Mouse (Mus musculus): Measurements from ENCODE around the gene Card10. TPM values are rescaled to one million over a fixed set of nuclear protein-coding genes. Genes with fewer than 3 reads are reported as not detected.
A peak's percentile ranks its signal among the peaks of the same experiment; 100 is the strongest.

The Card10 gene
- polyA plus RNA-seq, 1 experiment from 2014 or later: 10.6 TPM

DNA sequence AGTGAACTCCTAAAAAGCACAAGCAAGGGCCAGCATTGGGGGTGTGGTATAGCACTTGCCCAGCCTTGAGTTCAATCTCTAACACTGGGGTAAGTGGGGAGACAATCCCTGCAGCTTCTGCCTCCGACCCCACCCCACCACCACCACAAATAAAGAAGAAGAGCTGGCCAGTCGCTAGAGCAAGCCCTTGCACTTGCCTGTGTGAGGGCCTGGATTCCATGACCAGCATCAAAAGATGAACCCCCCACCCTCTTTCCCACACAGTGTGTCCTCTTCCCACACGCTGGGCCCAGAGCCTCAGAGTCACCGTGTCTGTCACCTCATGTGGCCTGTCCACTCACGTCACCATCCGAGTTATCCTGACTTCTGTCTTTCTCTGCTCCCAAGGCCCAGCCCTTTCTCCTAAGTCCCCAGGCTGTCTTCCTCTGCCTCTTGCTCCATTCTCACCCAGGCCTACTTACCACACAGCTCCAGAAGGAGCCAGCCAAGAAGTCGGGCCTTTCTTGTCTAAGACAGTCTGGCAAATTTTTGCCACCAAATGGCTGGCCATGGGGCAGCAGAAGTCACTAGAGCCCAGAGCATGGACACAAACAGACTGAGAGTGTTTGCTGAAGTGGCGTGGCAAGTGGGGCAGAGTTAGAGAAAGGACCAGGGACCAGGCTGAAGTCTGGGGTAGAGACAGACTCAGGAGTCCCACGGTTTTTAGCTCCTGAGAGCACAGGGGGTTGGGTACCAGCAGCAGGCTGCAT, 32.4 kb downstream of the Card10 start:
- H3K4me3 ChIP-seq (ENCODE audit: low read length): peak overlapping the region; percentile 36
- H3K27ac ChIP-seq (ENCODE audit: low read length): peak overlapping the region; percentile 1
- H3K4me2 ChIP-seq (replicated peaks; ENCODE audit: low read depth, low read length): peak overlapping the region; percentile 49
- peak overlapping the region; percentile 50; the same call in 1 of the 2 replicates for H3K9ac ChIP-seq (replicated peaks; ENCODE audit: low read length)
- peaks cover 8% of the 10 kb centered on the region for H3K36me3 ChIP-seq (ENCODE audit: insufficient read depth, low read length)
- peaks cover 4% of the 10 kb centered on the region; the same call in 1 of the 2 replicates for H3K9me3 ChIP-seq (ENCODE audit: low read length)
- H3K27me3 ChIP-seq (ENCODE audit: insufficient read depth, low read length): no peaks in the 10 kb centered on the region
- no peak for ATAC-seq (ENCODE audit: low FRiP score, low TSS enrichment)
- H3K4me1 ChIP-seq (ENCODE audit: insufficient read depth, low read length): peaks cover 18% of the 10 kb centered on the region
- WGBS: 49% methylated on average over 9 of the region's 9 CpGs

DNA sequence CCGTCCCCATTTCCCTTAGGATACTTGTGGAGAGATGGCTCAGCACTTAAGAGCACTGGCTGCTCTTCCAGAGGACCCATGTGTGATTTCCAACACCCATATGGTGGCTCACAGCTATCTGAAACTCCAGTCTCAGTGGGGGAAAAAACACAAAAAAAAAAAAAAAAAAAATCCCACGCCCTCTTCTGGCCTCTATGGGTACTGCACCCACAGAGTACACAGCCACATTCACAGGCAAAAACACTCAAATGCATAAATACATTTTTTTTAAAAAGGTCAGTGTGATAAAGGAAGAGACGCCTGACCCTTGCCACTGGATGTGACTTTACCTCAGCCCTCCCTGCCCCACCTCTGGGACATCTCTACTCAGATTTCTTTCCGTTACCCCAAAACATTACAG, 33.8 kb downstream of the Card10 start:
- no peak overlapping the region for H3K4me2 ChIP-seq (replicated peaks; ENCODE audit: low read depth, low read length)
- peaks cover 18% of the 10 kb centered on the region for H3K4me1 ChIP-seq (ENCODE audit: insufficient read depth, low read length)
- no peak overlapping the region for H3K4me3 ChIP-seq (ENCODE audit: low read length)
- H3K9me3 ChIP-seq (ENCODE audit: low read length): peaks cover 4% of the 10 kb centered on the region; the same call in 1 of the 2 replicates
- H3K27ac ChIP-seq (ENCODE audit: low read length): no peak overlapping the region
- WGBS: 93% methylated on average over 4 of the region's 4 CpGs
- 0 out of 2 replicates have a peak, but pooled peaks cover 4% of the 10 kb centered on the region for H3K36me3 ChIP-seq (ENCODE audit: insufficient read depth, low read length)
- no peak overlapping the region for H3K9ac ChIP-seq (replicated peaks; ENCODE audit: low read length)
- H3K27me3 ChIP-seq (ENCODE audit: insufficient read depth, low read length): no peaks in the 10 kb centered on the region
- ATAC-seq (ENCODE audit: low FRiP score, low TSS enrichment): no peak

DNA sequence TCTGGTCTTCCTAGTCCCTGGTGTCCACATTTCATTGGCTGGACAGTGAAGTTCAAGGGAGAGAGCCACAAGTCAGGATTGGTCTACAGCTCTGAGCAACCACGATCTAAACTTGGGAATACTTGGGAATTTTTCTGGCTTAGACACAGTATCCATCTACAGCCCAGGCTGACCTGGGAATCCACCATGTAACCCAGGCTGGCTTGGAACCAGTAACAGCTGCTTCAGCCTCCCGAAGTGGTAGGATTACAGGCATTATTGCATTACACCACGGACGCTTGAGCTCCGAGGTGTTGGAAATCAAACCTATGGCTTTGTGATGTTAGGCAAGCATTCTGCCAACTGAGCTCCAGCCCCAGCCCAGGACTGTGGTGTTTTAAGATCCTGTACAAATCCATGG, 39.1 kb downstream of the Card10 start:
- Histone ChIP-seq H3K27me3 (ENCODE audit: insufficient read depth, low read length) (no peaks in the 10 kb centered on the region), H3K9me3 (ENCODE audit: low read length) (no peaks in the 10 kb centered on the region; the same call in 1 of the 2 replicates), H3K9ac (replicated peaks; ENCODE audit: low read length) (no peak overlapping the region), H3K4me3 (ENCODE audit: low read length) (no peak overlapping the region), H3K36me3 (ENCODE audit: insufficient read depth, low read length) (no peaks in the 10 kb centered on the region), H3K4me1 (ENCODE audit: insufficient read depth, low read length) (no peaks in the 10 kb centered on the region), H3K27ac (ENCODE audit: low read length) (no peak overlapping the region), H3K4me2 (replicated peaks; ENCODE audit: low read depth, low read length) (no peak overlapping the region)
- no peak for ATAC-seq (ENCODE audit: low FRiP score, low TSS enrichment)
- 48% methylated on average over 5 of the region's 5 CpGs for WGBS

DNA sequence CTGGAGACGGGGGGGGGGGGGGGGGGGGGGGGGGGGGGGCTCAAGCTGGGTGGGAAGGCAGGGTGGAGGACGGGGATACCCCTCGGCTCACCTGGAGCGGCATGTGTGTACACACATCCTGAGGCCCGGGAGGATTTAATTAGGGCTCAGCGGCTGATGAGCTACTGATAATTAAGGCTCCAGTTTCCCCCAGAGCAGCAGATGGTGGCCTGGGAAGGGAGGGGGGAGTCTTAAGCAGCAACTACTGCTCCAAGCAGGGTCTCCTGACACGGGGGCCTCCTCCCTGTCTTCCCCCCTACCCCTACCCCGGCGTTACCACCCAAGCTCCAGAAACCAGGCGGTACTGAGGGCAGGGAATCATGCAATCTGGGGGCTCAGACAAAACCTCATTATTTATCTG, 39.6 kb downstream of the Card10 start:
- WGBS: 24% methylated on average over 9 of the region's 10 CpGs

DNA sequence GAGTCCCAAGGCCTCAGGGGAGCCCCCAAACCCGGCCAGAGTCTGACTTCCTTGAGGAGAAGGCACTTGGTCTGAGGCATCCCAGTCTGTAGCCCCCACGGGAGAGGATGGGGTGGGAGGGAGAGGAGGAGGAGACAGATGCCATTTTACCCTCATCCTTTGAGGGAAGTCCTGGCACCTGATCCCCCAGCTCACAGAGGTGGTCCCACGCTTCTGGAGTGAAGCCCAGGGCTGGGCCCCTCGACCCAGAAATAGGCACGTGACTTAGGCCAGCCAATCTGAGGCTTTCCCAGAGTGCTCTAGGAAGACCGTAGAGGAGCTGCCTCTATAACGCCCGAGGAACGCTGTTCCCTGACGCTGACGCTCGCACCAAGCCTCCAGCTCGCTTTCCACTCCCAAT, 41.7 kb downstream of the Card10 start:
- WGBS: 78% methylated on average over 13 of the region's 13 CpGs
- no peaks in the 10 kb centered on the region for H3K36me3 ChIP-seq (ENCODE audit: insufficient read depth, low read length)
- no peak overlapping the region for H3K4me3 ChIP-seq (ENCODE audit: low read length)
- H3K9me3 ChIP-seq (ENCODE audit: low read length): no peaks in the 10 kb centered on the region
- no peak overlapping the region for H3K27ac ChIP-seq (ENCODE audit: low read length)
- no peaks in the 10 kb centered on the region for H3K27me3 ChIP-seq (ENCODE audit: insufficient read depth, low read length)
- no peaks in the 10 kb centered on the region; the same call in 1 of the 2 replicates for H3K4me1 ChIP-seq (ENCODE audit: insufficient read depth, low read length)
- no peak for ATAC-seq (ENCODE audit: low FRiP score, low TSS enrichment)
- no peak overlapping the region for H3K9ac ChIP-seq (replicated peaks; ENCODE audit: low read length)
- no peak overlapping the region for H3K4me2 ChIP-seq (replicated peaks; ENCODE audit: low read depth, low read length)

More for the DNA sequence above, 39.6 kb downstream of the Card10 start:
- H3K9me3 ChIP-seq (ENCODE audit: low read length): no peaks in the 10 kb centered on the region
- no peaks in the 10 kb centered on the region for H3K27me3 ChIP-seq (ENCODE audit: insufficient read depth, low read length)
- H3K4me2 ChIP-seq (replicated peaks; ENCODE audit: low read depth, low read length): no peak overlapping the region
- no peak overlapping the region for H3K9ac ChIP-seq (replicated peaks; ENCODE audit: low read length)
- H3K36me3 ChIP-seq (ENCODE audit: insufficient read depth, low read length): no peaks in the 10 kb centered on the region
- no peak overlapping the region for H3K4me3 ChIP-seq (ENCODE audit: low read length)
- no peak overlapping the region for H3K27ac ChIP-seq (ENCODE audit: low read length)
- H3K4me1 ChIP-seq (ENCODE audit: insufficient read depth, low read length): no peaks in the 10 kb centered on the region
- ATAC-seq (ENCODE audit: low FRiP score, low TSS enrichment): no peak

DNA sequence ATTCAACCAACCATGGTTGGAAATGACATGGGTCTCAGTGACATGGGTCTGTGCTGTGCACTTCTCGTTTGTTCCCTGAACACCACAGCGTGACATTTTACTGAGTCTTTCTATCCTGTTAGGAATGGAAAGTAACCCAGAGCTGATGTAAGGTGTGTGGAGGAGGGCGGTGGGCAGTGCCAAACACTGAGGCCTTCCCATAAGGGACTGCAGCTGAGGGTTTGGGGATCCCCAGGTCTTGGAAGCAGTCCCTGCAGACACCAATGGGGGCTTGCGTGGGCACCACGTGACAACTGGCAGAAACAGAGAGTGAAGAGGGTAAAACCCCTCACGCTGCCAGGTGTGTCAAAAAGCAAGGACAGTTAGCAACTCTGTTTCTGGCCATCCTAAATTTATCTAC, 44.7 kb downstream of the Card10 start:
- no peak overlapping the region for H3K4me2 ChIP-seq (replicated peaks; ENCODE audit: low read depth, low read length)
- H3K4me3 ChIP-seq (ENCODE audit: low read length): no peak overlapping the region
- no peak for ATAC-seq (ENCODE audit: low FRiP score, low TSS enrichment)
- whole genome bisulfite sequencing: 86% methylated on average over 6 of the region's 6 CpGs
- H3K9me3 ChIP-seq (ENCODE audit: low read length): no peaks in the 10 kb centered on the region
- H3K4me1 ChIP-seq (ENCODE audit: insufficient read depth, low read length): no peaks in the 10 kb centered on the region; the same call in 1 of the 2 replicates
- no peak overlapping the region for H3K27ac ChIP-seq (ENCODE audit: low read length)
- no peaks in the 10 kb centered on the region for H3K36me3 ChIP-seq (ENCODE audit: insufficient read depth, low read length)
- no peaks in the 10 kb centered on the region for H3K27me3 ChIP-seq (ENCODE audit: insufficient read depth, low read length)
- H3K9ac ChIP-seq (replicated peaks; ENCODE audit: low read length): no peak overlapping the region

DNA sequence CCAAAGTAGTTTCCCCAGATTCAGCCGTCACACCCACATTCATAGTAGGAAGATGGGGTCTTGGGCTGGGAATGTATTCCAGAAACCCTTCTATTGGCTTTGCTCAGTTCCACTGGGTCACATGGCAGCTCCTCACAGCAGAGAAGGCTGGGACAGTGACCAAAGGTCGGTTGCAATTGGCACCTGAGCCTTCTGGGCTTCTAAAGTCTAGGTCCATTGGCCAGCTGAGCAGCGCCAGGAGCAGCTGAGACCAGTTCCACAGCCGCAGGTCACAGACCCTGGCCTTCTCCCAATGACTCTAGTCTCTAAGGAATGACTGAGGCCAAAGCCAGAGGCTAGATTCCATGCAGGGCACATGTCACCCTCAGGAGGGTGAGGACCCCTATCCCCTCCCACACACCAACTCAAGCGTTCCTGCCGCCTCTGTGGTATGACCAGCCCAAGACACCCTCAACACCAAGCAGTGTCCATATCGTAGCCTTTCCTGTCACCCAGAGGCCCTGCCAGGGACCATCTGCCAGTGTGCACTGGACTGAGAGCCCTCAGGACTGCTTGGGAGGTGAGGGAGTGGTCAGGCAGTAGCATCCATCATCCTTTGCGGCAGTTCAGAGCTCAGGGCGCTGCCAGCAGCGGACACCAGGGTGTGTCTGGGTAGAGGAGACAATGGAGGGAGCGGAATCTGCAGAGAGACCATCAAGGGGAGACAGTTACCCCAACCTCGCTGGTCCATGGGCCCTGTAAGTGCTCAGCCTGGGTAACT, 46.7 kb downstream of the Card10 start:
- H3K4me2 ChIP-seq (replicated peaks; ENCODE audit: low read depth, low read length): no peak overlapping the region
- H3K27me3 ChIP-seq (ENCODE audit: insufficient read depth, low read length): no peaks in the 10 kb centered on the region
- H3K4me3 ChIP-seq (ENCODE audit: low read length): no peak overlapping the region
- no peaks in the 10 kb centered on the region for H3K9me3 ChIP-seq (ENCODE audit: low read length)
- H3K4me1 ChIP-seq (ENCODE audit: insufficient read depth, low read length): no peaks in the 10 kb centered on the region; the same call in 1 of the 2 replicates
- no peaks in the 10 kb centered on the region for H3K36me3 ChIP-seq (ENCODE audit: insufficient read depth, low read length)
- no peak overlapping the region for H3K9ac ChIP-seq (replicated peaks; ENCODE audit: low read length)
- no peak for ATAC-seq (ENCODE audit: low FRiP score, low TSS enrichment)
- H3K27ac ChIP-seq (ENCODE audit: low read length): no peak overlapping the region
- WGBS: 55% methylated on average over 12 of the region's 12 CpGs

DNA sequence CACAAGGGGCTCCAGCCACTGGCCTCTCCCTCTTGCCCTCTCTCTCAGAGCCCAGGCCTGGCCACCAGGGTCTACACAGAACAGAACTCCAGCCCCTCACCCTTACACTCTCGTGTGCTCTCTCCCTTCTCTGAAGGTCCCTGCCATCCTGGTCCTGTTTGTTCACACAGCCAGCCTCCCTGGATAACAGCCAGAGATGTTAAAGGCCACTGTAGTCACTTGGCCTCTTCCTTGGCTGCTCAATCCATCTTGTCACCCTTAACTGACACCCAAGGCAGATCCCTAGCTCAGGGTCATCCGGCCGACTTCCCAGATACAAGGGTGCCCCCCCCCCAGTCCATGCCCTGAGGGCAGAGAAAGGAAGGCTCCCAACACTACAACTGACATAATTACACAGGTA, 47.6 kb downstream of the Card10 start:
- Histone ChIP-seq H3K36me3 (ENCODE audit: insufficient read depth, low read length) (no peaks in the 10 kb centered on the region), H3K27ac (ENCODE audit: low read length) (no peak overlapping the region), H3K9me3 (ENCODE audit: low read length) (no peaks in the 10 kb centered on the region), H3K4me2 (replicated peaks; ENCODE audit: low read depth, low read length) (no peak overlapping the region), H3K9ac (replicated peaks; ENCODE audit: low read length) (no peak overlapping the region), H3K27me3 (ENCODE audit: insufficient read depth, low read length) (no peaks in the 10 kb centered on the region), H3K4me3 (ENCODE audit: low read length) (no peak overlapping the region), H3K4me1 (ENCODE audit: insufficient read depth, low read length) (no peaks in the 10 kb centered on the region; the same call in 1 of the 2 replicates)
- no peak for ATAC-seq (ENCODE audit: low FRiP score, low TSS enrichment)
- 46% methylated on average over 3 of the region's 3 CpGs for WGBS

DNA sequence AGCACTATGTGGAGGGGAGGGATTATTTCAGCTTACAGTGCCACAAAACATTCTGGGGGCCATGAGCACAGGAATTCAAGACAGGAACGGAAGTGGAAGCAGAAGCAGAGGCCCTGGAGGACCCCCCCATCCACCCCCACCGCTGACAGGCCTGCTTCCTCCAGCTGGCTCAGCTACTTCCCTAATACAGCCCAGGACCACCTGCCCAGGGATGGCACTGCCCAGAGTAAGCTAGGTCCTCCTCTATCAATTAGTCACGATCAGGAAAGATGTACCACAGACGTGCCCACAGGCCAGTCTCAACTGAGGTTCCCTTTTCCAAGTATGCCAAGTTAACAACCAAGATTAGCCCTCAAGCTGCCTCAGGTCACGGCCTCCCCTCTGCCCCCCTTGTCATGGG, 48.7 kb downstream of the Card10 start:
- Histone ChIP-seq H3K4me2 (replicated peaks; ENCODE audit: low read depth, low read length) (no peak overlapping the region), H3K36me3 (ENCODE audit: insufficient read depth, low read length) (no peaks in the 10 kb centered on the region), H3K9me3 (ENCODE audit: low read length) (no peaks in the 10 kb centered on the region), H3K27me3 (ENCODE audit: insufficient read depth, low read length) (no peaks in the 10 kb centered on the region), H3K27ac (ENCODE audit: low read length) (no peak overlapping the region), H3K4me3 (ENCODE audit: low read length) (no peak overlapping the region), H3K4me1 (ENCODE audit: insufficient read depth, low read length) (no peaks in the 10 kb centered on the region; the same call in 1 of the 2 replicates), H3K9ac (replicated peaks; ENCODE audit: low read length) (no peak overlapping the region)
- WGBS: 84% methylated on average over 5 of the region's 5 CpGs
- no peak for ATAC-seq (ENCODE audit: low FRiP score, low TSS enrichment)

DNA sequence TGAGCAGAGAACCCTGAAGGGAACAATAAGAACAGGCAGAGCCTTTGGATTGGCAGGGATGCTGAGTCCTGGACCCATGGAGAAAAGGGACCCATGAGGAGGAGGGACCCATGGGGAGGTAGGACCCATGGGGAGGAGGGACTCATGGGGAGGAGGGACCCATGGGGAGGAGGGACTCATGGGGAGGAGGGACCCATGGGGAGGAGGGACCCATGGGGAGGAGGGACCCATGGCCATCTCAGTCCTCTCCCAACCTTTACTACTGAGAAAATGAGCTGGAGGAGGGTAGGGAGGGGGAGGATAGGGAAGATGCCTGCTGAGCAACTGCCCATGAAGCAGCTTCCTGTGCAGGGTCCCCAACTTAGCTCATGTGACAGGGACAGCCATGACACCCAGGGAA, 49.9 kb downstream of the Card10 start:
- Histone ChIP-seq H3K9ac (replicated peaks; ENCODE audit: low read length) (no peak overlapping the region), H3K36me3 (ENCODE audit: insufficient read depth, low read length) (no peaks in the 10 kb centered on the region), H3K4me2 (replicated peaks; ENCODE audit: low read depth, low read length) (no peak overlapping the region), H3K27me3 (ENCODE audit: insufficient read depth, low read length) (no peaks in the 10 kb centered on the region), H3K4me3 (ENCODE audit: low read length) (no peak overlapping the region), H3K4me1 (ENCODE audit: insufficient read depth, low read length) (no peaks in the 10 kb centered on the region; the same call in 1 of the 2 replicates), H3K9me3 (ENCODE audit: low read length) (no peaks in the 10 kb centered on the region), H3K27ac (ENCODE audit: low read length) (no peak overlapping the region)
- no peak for ATAC-seq (ENCODE audit: low FRiP score, low TSS enrichment)

Measured in kidney, embryonic 16.5 days (tissue).